Mouse (Mus musculus) C2C12 (cell line): ENCODE data around the gene Mum1. TPM values are rescaled to one million over a fixed set of nuclear protein-coding genes. Genes with fewer than 3 reads are reported as not detected.
"Not testable (repeated sequence)": the region's sequence is repeated elsewhere in the genome, so short reads cannot be mapped to it uniquely, and the experiment has no call there.

ENCODE experiments used
- H3K27me3 ChIP-seq: one replicate; pipeline ENCODE4 v1.6.1; 2011; ENCODE audit not compliant: control insufficient read depth, insufficient read depth, insufficient read length
- H3K36me3 ChIP-seq: one replicate; pipeline ENCODE4 v1.6.1; 2011; ENCODE audit not compliant: control insufficient read depth, insufficient read depth
- H3K4me3 ChIP-seq: one replicate; pipeline ENCODE4 v1.5.1; 2011; ENCODE audit warnings: mild to moderate bottlenecking, control low read depth; ENCODE audit not compliant: poor library complexity, insufficient read depth, severe bottlenecking
- H3K79me2 ChIP-seq: one replicate; pipeline ENCODE4 v1.6.1; 2011; ENCODE audit not compliant: control insufficient read depth, insufficient read depth
- H3K79me3 ChIP-seq: one replicate; pipeline ENCODE4 v1.6.1; 2011; ENCODE audit warnings: low read depth, control low read depth
- H3ac ChIP-seq: one replicate; pipeline ENCODE3; 2011; ENCODE audit warnings: low read depth; ENCODE audit not compliant: control insufficient read depth, insufficient read length
- CEBPB ChIP-seq: IDR thresholded peaks from one replicate; pipeline ENCODE4 v1.6.1; 2011; ENCODE audit warnings: low read depth, mild to moderate bottlenecking, control low read depth, moderate library complexity
- CTCF ChIP-seq: IDR thresholded peaks from one replicate; pipeline ENCODE4 v1.5.1; 2011; ENCODE audit not compliant: control insufficient read depth, insufficient read depth, insufficient read length
- FOSL1 ChIP-seq: IDR thresholded peaks from one replicate; pipeline ENCODE4 v1.8.0; 2011; ENCODE audit warnings: mild to moderate bottlenecking, low read length; ENCODE audit not compliant: poor library complexity, insufficient read depth, severe bottlenecking
- MAX ChIP-seq: IDR thresholded peaks from one replicate; pipeline ENCODE4 v1.6.1; 2011; ENCODE audit warnings: mild to moderate bottlenecking, control low read depth
- MYOD1 ChIP-seq: IDR thresholded peaks from one replicate; pipeline ENCODE4 v1.6.1; 2011; ENCODE audit warnings: low read depth; ENCODE audit not compliant: control insufficient read depth, insufficient read length
- MYOG ChIP-seq: IDR thresholded peaks from one replicate; pipeline ENCODE4 v1.6.1; 2011; ENCODE audit not compliant: control insufficient read depth, insufficient read length; ENCODE audit errors: extremely low read depth
- USF1 ChIP-seq: IDR thresholded peaks from one replicate; pipeline ENCODE4 v1.6.1; 2011; ENCODE audit warnings: low read depth, mild to moderate bottlenecking, control low read depth, moderate library complexity
- polyA plus RNA-seq: library from polyadenylated mRNA; unstranded; fragments of >200 nt; fragmentation: generic; extraction: Trizol; gene quantifications from one replicate; pipeline ENCODE4 v1.2.1, GENCODE M21; 2012; ENCODE audit warnings: missing spikeins

The Mum1 gene
- polyA plus RNA-seq, 1 experiment: 57.7 TPM

DNA sequence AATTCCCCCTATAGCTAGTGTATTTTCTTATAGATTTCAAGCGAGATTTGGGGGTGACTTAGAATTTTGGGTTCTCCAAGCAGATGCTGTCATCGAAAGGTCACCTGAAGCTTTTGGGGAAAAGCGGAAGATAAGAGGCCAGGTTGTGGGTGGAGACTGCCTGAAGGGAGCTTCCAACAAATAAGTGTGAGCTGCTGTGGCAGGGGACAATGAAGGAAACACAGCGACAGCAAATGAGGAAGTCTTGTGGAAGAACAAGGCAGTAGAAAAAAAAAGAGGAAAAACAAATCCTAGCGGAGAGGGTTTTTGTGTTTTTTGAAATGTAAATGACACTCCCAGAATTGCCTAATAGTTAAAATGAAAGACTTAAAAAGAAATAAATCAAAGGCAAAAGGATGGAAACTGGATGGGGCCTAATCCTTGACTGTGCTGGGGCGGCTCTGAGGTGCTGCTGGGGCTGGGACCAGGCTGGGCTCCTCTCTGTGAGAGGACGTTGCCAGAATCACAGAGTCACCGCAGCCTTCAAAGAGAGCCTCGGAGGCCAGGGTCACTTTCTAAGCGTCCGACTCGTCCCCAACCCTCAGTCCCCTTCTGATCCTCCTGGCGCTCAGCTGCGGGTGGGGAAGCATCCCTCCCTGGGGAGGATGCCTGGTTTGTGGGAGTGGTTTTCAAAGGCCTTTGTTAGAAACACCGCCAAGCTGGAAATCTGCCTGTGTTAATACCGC, 11.0 kb upstream of the Mum1 start:
- H3K27me3 ChIP-seq: peaks cover 3% of the 10 kb centered on the region
- H3ac ChIP-seq: no peak overlapping the region
- no peak overlapping the region for H3K4me3 ChIP-seq
- no peaks in the 10 kb centered on the region for H3K79me2 ChIP-seq
- TF ChIP-seq USF1 (no peak), CTCF (no peak), FOSL1 (no peak), CEBPB (no peak)
- H3K79me3 ChIP-seq: no peaks in the 10 kb centered on the region
- no peaks in the 10 kb centered on the region for H3K36me3 ChIP-seq

DNA sequence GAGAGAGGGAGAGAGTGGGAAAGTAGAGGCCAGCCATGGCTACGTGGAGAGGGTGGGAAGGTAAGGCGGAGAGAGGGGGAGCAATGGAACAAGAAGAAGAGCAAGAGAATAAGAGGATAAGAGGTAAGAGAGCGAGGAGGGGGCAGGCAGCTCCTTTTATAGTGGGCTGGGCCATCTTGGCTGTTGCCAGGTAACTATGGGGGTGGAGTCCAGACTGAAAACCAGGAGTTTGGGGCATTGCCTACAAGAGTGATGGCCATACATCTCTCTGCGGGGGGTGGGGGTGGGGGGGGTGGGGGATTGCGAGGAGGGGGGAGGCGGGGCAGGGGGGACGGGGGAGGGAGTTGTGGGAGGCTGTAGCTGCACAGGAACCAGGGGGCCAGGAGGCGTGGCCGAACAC, 5.6 kb upstream of the Mum1 start:
- Histone ChIP-seq H3K27me3 (peaks cover 3% of the 10 kb centered on the region), H3K79me2 (no peaks in the 10 kb centered on the region), H3K4me3 (no peak overlapping the region), H3K79me3 (no peaks in the 10 kb centered on the region), H3ac (no peak overlapping the region), H3K36me3 (no peaks in the 10 kb centered on the region)
- no peak for TF ChIP-seq USF1
- TF ChIP-seq MYOD1: no peak

- not testable (repeated sequence) for H3ac ChIP-seq, H3K4me3 ChIP-seq, H3K27me3 ChIP-seq, H3K36me3 ChIP-seq
- H3K79me3 ChIP-seq: peaks cover 13% of the 10 kb centered on the region
- H3K79me2 ChIP-seq: peaks cover 16% of the 10 kb centered on the region
Observed at GRCm38 (mm10) chr10:80223137-80223536, 3.1 kb upstream of the Mum1 start.

DNA sequence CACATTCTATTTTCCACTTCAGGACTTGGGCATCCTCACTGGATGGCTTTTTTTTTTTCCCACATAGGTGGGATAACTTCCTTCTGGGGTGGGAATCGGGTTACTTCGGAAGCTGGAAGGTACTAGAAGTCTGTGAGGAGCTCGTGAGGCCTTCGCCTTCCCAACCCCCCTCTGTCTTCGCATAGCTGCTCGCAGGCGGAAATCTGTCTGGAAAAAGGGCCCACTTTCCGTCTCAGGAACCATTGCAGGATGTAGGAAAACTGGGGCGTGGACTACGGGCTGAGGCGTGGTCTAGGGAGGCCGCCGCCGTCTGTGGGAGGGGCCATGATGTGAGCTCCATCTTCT, 191 bp upstream of the Mum1 start:
- Histone ChIP-seq H3K27me3 (no peaks in the 10 kb centered on the region), H3K79me2 (peaks cover 44% of the 10 kb centered on the region), H3ac (peak overlapping the region; percentile 31), H3K79me3 (peaks cover 21% of the 10 kb centered on the region), H3K36me3 (peaks cover 27% of the 10 kb centered on the region), H3K4me3 (no peak overlapping the region)
- peak; percentile 22 for TF ChIP-seq MAX
- no peak for TF ChIP-seq FOSL1

- H3K79me2 ChIP-seq: peaks cover 55% of the 10 kb centered on the region
- peaks cover 28% of the 10 kb centered on the region for H3K79me3 ChIP-seq
- peaks cover 37% of the 10 kb centered on the region for H3K36me3 ChIP-seq
- peak overlapping the region; percentile 96 for H3ac ChIP-seq
- H3K27me3 ChIP-seq: no peaks in the 10 kb centered on the region
- peak overlapping the region; percentile 95 for H3K4me3 ChIP-seq
- TF ChIP-seq CTCF (no peak), MYOG (no peak), FOSL1 (no peak), CEBPB (no peak), MAX (no peak), USF1 (no peak), MYOD1 (no peak)
Observed at GRCm38 (mm10) chr10:80227166-80227539, 919 bp downstream of the Mum1 start.

DNA sequence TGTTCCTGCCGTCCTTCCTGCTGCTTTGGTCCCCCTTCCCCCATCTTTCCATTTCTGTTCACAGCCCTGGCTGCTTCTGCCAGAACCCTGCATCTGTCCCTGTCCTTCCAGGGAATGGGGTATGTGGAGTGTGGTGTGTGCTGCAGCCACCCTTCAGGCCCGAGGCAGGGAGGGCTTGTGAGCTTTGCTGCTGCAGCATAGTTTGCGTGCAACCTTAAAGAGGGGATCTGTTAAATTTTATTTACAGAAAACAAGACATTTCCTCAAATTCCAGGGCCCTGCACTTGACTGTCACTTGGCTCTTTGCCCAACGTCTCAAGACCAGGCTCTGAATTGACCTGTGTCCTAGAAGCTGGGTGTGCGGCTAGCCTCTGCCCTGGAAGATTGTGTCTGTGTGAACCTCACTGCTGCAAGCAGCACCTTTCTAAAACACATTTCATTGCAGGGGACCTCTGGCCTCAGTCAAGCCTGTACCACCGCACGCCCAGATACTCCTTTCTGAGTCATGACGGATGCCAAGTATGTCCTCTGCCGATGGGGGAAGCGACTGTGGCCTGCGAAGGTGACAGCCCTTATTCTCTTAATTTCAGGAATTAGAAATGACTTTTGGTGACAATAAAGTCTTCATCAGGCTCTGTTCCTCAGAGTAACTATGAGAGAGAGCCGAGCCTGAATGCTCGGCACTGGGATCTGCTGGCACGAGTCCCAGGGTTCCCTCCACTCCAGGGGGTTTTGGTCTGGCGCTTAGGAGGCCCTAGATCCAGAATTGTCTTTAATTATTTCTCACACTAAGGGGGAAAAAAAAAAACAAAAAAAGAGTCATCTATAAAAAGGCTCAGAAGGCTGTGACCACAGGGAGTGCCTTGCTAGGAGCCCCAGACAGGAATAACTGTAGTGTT, 1.9 kb downstream of the Mum1 start:
- H3K79me3 ChIP-seq: peaks cover 32% of the 10 kb centered on the region
- TF ChIP-seq USF1 (no peak), FOSL1 (no peak), MYOD1 (peak; percentile 81), MAX (no peak)
- H3K4me3 ChIP-seq: no peak overlapping the region
- H3K36me3 ChIP-seq: peaks cover 47% of the 10 kb centered on the region
- H3K79me2 ChIP-seq: peaks cover 64% of the 10 kb centered on the region
- peak overlapping the region; percentile 96 for H3ac ChIP-seq
- H3K27me3 ChIP-seq: no peaks in the 10 kb centered on the region
